Mouse (Mus musculus) kidney, embryonic 16.5 days (tissue): Measurements from ENCODE around the gene Rnase2b. TPM values are rescaled to one million over a fixed set of nuclear protein-coding genes. Genes with fewer than 3 reads are reported as not detected.
"Not testable (repeated sequence)": the region's sequence is repeated elsewhere in the genome, so short reads cannot be mapped to it uniquely, and the experiment has no call there.

Experiments
- ATAC-seq: fragments of 200-750 bp; cut with Nextera tagmentation; 2 replicates; pipeline ENCODE4 v1.8.0; 2017; ENCODE audit warnings: moderate TSS enrichment; ENCODE audit not compliant: low FRiP score, low TSS enrichment
- H3K27ac ChIP-seq: fragments of 300-500 bp; sonication (generic); 2 replicates; pipeline ENCODE4 v1.5.1; 2014; ENCODE audit warnings: low read length
- H3K27me3 ChIP-seq: fragments of 300-500 bp; sonication (generic); 2 replicates; pipeline ENCODE4 v1.6.1; 2014; ENCODE audit warnings: low read length, control low read depth, mixed read lengths; ENCODE audit not compliant: insufficient read depth
- H3K36me3 ChIP-seq: fragments of 300-500 bp; sonication (generic); 2 replicates; pipeline ENCODE4 v1.6.1; 2014; ENCODE audit warnings: low read length, control low read depth, mixed read lengths; ENCODE audit not compliant: insufficient read depth
- H3K4me1 ChIP-seq: fragments of 300-500 bp; sonication (generic); 2 replicates; pipeline ENCODE4 v1.6.1; 2014; ENCODE audit warnings: low read length, control low read depth, mixed read lengths; ENCODE audit not compliant: insufficient read depth
- H3K4me2 ChIP-seq: fragments of 300-500 bp; sonication (generic); replicated peaks from 2 replicates; pipeline ENCODE4 v1.6.1; 2014; ENCODE audit warnings: low read depth, low read length
- H3K4me3 ChIP-seq: fragments of 300-500 bp; sonication (generic); 2 replicates; pipeline ENCODE4 v1.5.1; 2014; ENCODE audit warnings: mild to moderate bottlenecking, low read length
- H3K9ac ChIP-seq: fragments of 300-500 bp; sonication (generic); replicated peaks from 2 replicates; pipeline ENCODE4 v1.6.1; 2014; ENCODE audit warnings: low read length
- H3K9me3 ChIP-seq: fragments of 300-500 bp; sonication (generic); 2 replicates; pipeline ENCODE4 v1.6.1; 2016; ENCODE audit warnings: low read length, control low read depth
- whole genome bisulfite sequencing: fragments of 180-500 bp; shearing (Covaris S2); extraction: QIAGEN DNeasy Blood & Tissue Kit; methylation state at CpG from one replicate; pipeline ENCODE4 v1.1.7; 2014; 5-methylcytosine and 5-hydroxymethylcytosine counted together
- polyA plus RNA-seq: library from polyadenylated mRNA; unstranded; fragments of >200 nt; fragmentation: Nextera tagmentation; extraction: Ambion mirVana; gene quantifications from 2 replicates; pipeline ENCODE4 v1.2.1, GENCODE M21; 2015

The Rnase2b gene
- polyA plus RNA-seq, 1 experiment from 2014 or later: not detected

DNA sequence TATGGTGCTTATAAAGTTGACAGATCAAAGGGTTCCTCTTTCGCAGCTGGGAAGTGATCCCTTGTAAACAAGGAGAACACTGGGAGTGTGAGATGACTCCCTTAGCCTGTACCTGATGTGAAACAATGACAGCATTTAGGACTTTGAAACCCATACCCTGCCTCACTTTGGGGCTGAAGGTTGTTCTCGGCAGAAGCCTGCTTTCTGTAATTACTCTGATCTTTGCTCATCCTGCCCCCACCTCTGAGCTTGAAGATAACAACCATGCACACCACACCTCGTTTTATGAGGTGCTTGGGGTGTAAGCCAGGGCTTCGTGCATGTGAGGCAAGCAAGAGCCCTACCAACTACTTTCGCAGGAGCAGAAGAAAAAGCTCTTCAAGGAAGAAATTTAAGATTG lies 12.9 kb upstream of the Rnase2b start:
- Histone ChIP-seq H3K36me3 (no peaks in the 10 kb centered on the region), H3K27ac (no peak overlapping the region), H3K4me1 (no peaks in the 10 kb centered on the region), H3K9me3 (no peaks in the 10 kb centered on the region), H3K4me3 (no peak overlapping the region), H3K4me2 (no peak overlapping the region), H3K9ac (no peak overlapping the region), H3K27me3 (no peaks in the 10 kb centered on the region)
- ATAC-seq: 0 out of 2 replicates have a peak, but pooled peaks have one; percentile 35
- 25% methylated on average over 5 of the region's 5 CpGs for WGBS

DNA sequence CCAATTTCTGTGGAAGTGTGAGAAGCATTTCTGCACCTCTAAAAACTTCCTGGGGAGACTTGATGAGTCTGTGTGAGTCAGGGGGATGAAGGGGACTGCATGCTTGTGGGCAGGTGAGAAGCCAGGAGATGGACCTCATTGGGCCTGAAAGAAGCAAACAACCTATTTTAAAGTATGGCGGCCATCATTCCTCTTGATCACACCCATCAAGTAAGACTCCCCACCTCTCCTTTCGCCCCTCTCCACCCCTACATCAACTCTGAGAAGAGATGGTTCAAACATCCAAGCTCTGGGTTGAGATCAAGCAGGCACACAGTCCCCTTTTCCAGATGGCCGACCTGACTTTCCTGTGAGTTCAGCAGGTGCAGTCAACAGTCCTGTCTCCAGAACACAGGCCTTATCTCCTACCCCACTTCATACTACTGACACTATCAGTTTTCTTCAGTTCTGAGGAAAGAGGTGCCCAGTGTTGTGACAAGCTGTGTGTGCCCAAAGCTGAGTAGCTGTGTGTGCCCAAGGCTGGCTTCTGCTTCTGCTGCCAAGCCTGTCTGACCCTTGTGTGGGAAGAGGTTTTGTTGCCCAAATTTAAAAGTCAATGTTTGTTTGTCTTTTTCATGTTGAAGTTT lies 11.7 kb upstream of the Rnase2b start:
- Histone ChIP-seq H3K4me1 (no peaks in the 10 kb centered on the region), H3K9ac (no peak overlapping the region), H3K4me3 (no peak overlapping the region), H3K9me3 (no peaks in the 10 kb centered on the region), H3K27ac (no peak overlapping the region), H3K4me2 (no peak overlapping the region), H3K36me3 (no peaks in the 10 kb centered on the region), H3K27me3 (no peaks in the 10 kb centered on the region)
- no peak for ATAC-seq
- 86% methylated on average over 3 of the region's 3 CpGs for WGBS

DNA sequence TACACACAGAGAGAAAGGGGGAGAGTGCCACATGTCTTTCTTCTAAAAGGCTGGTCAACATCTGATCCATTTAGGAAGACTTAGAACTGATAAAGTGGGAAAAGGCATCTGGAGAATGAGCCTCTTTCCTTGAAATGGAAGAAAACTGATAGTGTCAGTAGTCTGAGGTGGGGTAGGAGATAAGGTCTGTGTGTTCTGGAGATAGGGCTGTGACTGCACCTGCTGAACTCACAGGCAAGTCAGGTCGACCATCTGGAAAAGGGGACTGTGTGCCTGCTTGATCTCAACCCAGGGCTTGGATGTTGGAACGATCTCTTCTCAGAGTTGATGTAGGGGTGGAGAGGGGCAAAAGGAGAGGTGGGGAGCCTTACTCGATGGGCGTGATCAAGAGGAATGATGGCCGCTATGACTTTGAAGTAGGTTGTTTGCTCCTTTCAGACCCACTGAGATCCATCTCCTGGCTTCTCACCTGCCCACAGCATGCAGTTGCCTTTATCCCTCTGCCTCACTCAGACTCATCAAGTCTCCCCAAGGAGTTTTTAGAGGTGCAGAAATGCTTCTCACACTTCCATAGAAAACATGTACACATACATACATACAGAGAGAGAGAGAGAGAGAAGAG lies 9.7 kb upstream of the Rnase2b start:
- Histone ChIP-seq H3K4me1 (0 out of 2 replicates have a peak, but pooled peaks cover 7% of the 10 kb centered on the region), H3K4me2 (no peak overlapping the region), H3K4me3 (no peak overlapping the region), H3K36me3 (no peaks in the 10 kb centered on the region), H3K9me3 (no peaks in the 10 kb centered on the region), H3K9ac (no peak overlapping the region), H3K27me3 (no peaks in the 10 kb centered on the region), H3K27ac (no peak overlapping the region)
- no peak for ATAC-seq
- 66% methylated on average over 5 of the region's 5 CpGs for WGBS

DNA sequence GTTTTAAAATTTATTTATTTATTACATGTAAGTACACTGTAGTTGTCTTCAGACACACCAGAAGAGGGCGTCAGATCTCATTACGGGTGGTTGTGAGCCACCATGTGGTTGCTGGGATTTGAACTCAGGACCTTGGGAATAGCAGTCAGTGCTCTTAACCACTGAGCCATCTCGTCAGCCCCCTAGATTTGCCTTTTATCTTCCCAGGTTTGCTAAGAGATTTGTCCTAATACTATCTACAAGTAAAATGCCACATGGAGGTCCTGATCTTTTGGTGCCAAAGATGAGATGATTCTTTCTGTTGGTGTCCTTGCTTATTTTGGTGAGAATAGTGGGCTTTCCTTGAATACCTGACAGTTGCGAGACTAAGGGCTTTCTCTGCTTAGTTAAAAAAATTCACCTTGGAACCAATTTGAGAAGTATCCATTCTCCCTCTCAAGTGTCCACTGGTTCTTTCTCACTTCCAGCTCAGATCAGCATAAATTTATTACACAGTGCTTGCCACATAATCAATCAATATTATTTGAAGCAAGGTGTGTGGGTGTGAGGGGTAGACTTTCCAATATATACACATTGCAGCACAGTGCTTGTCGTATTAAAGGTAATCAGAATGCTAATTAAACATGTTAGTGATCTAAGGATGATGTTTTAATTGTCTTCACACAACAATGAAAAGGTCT lies 5.9 kb upstream of the Rnase2b start:
- ATAC-seq: peak; percentile 35
- no peak overlapping the region for H3K4me2 ChIP-seq
- H3K4me3 ChIP-seq: no peak overlapping the region
- H3K27me3 ChIP-seq: no peaks in the 10 kb centered on the region
- H3K9me3 ChIP-seq: no peaks in the 10 kb centered on the region
- no peak overlapping the region for H3K9ac ChIP-seq
- no peak overlapping the region for H3K27ac ChIP-seq
- H3K36me3 ChIP-seq: no peaks in the 10 kb centered on the region
- 59% methylated on average over 5 of the region's 5 CpGs for WGBS
- H3K4me1 ChIP-seq: 0 out of 2 replicates have a peak, but pooled peaks cover 7% of the 10 kb centered on the region

DNA sequence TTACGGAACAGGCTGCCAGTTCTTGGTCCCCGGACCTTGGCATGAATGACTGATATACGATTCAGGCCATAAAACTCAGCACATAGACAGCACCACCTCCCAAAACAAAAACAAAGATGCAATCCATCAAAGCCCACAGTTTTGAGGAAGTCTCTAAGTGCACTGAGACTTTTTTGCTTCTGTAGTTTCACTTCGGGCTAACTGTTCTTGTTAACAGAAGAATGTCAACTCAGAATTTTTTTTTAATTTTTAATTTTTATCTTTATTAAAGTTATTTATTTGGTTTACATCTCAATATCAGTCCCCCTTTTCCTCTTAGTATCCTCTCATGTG lies 5.4 kb upstream of the Rnase2b start:
- no peaks in the 10 kb centered on the region for H3K36me3 ChIP-seq
- peak; percentile 46 for ATAC-seq
- H3K9me3 ChIP-seq: no peaks in the 10 kb centered on the region
- no peak overlapping the region for H3K27ac ChIP-seq
- H3K4me3 ChIP-seq: no peak overlapping the region
- H3K27me3 ChIP-seq: no peaks in the 10 kb centered on the region
- 8% methylated on average over 4 of the region's 4 CpGs for WGBS
- 0 out of 2 replicates have a peak, but pooled peaks cover 7% of the 10 kb centered on the region for H3K4me1 ChIP-seq
- H3K9ac ChIP-seq: no peak overlapping the region
- no peak overlapping the region for H3K4me2 ChIP-seq

DNA sequence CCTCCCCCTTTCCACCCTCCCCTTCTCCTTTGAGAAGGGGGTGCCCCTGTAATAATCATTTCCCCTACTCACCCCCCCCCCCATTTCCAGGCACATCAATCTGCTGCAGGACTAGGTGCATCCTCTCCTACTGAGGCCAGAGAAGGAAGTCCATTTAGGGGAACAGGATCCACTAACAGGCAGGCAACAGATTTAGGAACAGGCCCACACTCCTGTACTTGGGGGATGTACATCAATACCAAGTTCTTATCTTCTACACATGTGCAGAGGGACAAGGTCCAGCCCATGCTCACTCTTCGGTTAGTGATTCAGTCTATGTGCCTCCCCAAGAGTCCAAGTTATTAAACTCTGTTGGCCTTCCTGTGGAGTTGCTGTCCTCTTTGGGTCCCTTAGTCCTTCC lies 5.0 kb upstream of the Rnase2b start:
- Histone ChIP-seq H3K9ac (no peak overlapping the region), H3K9me3 (no peaks in the 10 kb centered on the region), H3K4me1 (0 out of 2 replicates have a peak, but pooled peaks cover 7% of the 10 kb centered on the region), H3K27me3 (no peaks in the 10 kb centered on the region), H3K27ac (no peak overlapping the region), H3K4me2 (no peak overlapping the region), H3K4me3 (no peak overlapping the region), H3K36me3 (no peaks in the 10 kb centered on the region)
- WGBS: 90% methylated on average over 1 of the region's 1 CpGs
- no peak for ATAC-seq

DNA sequence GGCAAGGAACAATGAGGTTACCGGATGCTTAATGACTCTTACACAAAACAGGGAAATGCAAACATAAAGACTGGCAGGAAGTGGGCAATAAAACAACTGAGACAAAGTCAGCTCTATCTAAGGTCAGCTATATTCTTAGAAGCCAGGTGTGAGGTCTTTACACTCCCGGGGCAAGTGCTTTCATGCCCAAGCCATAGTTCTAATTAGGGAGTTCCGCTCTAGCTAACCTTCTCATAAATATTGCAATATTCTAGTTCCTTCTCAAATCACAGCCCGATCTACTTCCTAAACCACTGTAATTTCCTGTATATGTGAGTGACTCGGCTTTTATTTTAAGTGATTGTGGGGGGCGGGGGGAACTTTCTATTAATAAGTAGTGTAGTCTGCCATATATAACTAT lies 1.3 kb downstream of the Rnase2b start:
- H3K4me2 ChIP-seq, H3K36me3 ChIP-seq, H3K4me3 ChIP-seq, H3K9ac ChIP-seq, H3K9me3 ChIP-seq, H3K4me1 ChIP-seq, H3K27ac ChIP-seq, ATAC-seq, H3K27me3 ChIP-seq: not testable (repeated sequence)
- WGBS: 63% methylated on average over 6 of the region's 6 CpGs

DNA sequence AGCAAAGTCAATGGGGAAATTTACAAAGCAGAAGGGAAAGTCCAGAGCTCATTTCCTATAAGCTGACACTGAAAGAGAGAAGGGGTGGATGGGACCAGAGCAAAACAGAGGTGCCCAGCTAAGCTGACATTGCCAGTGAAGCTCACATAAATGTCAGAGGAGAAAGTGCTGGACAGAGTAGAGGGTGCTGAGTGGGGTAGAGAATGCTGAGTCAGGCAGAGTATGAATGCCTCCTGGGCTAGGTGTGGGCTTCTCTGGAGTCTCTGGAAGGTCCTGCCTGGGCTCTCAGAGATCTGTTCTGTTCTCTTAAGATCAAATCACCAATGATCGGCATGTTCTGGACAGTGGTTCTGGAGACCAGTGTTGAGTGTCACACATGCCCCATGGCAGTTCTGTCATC lies 3.4 kb downstream of the Rnase2b start:
- no peaks in the 10 kb centered on the region for H3K4me1 ChIP-seq
- no peak overlapping the region for H3K9ac ChIP-seq
- H3K27ac ChIP-seq: no peak overlapping the region
- H3K36me3 ChIP-seq: no peaks in the 10 kb centered on the region
- WGBS: 95% methylated on average over 1 of the region's 1 CpGs
- no peaks in the 10 kb centered on the region for H3K9me3 ChIP-seq
- H3K4me3 ChIP-seq: no peak overlapping the region
- ATAC-seq: no peak
- H3K27me3 ChIP-seq: no peaks in the 10 kb centered on the region
- H3K4me2 ChIP-seq: no peak overlapping the region

DNA sequence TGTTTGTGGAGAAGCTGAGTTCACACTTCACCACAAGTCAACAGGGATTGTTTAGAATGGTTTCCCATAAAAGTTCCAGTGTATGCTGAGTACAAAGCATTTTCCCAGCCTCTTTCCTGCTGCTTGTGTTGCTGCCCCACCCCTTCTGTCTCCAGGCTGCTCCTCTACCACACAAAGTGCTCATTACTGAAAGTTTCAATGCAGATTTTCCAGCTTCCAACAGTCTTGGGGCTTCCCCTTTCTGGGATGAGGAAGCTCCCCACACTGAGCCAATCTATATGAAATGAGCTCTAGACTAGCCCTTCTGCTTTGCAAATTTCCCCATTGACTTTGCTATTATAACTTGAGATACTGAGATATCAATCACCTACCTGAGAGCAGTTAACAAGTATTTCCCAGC lies 4.0 kb downstream of the Rnase2b start:
- Histone ChIP-seq H3K9ac (no peak overlapping the region), H3K9me3 (no peaks in the 10 kb centered on the region), H3K4me3 (no peak overlapping the region), H3K4me2 (no peak overlapping the region), H3K4me1 (no peaks in the 10 kb centered on the region), H3K27me3 (no peaks in the 10 kb centered on the region), H3K36me3 (no peaks in the 10 kb centered on the region), H3K27ac (no peak overlapping the region)
- ATAC-seq: no peak
